Mouse (Mus musculus): ENCODE results near the gene Il5.

The Il5 gene

GRCm38 (mm10) chr11:53771001-53771744 lies 50.6 kb downstream of the Il5 start:
- DNase-seq: no peak

GRCm38 (mm10) chr11:53772536-53772935 lies 51.9 kb downstream of the Il5 start:
- no peak for DNase-seq

GRCm38 (mm10) chr11:53773087-53773486 lies 52.5 kb downstream of the Il5 start, which contains the start of gene Gm17334:
Gene Gm17334, minus strand, starts transcription at chr11:53773187.
- DNase-seq: no peak

GRCm38 (mm10) chr11:53773641-53774360 lies 53.2 kb downstream of the Il5 start:
- no peak for DNase-seq

Measured in spleen, adult 18-20 months (tissue).